Mouse (Mus musculus) lung, postnatal 0 days (tissue): ENCODE results near the gene Nrf1. TPM values are rescaled to one million over a fixed set of nuclear protein-coding genes. Genes with fewer than 3 reads are reported as not detected.

ENCODE experiments used
- ATAC-seq: fragments of 200-750 bp; cut with Nextera tagmentation; 2 replicates; pipeline ENCODE4 v1.8.0; 2017; ENCODE audit warnings: moderate library complexity
- DNase-seq: peaks from one replicate; pipeline ENCODE4 v3.0.0-alpha.2; 2016; ENCODE audit warnings: low spot score
- H3K27ac ChIP-seq: fragments of 300-500 bp; sonication (generic); 2 replicates; pipeline ENCODE4 v1.5.1; 2014; ENCODE audit warnings: antibody characterized with exemption, mild to moderate bottlenecking, low read length, mixed read lengths
- H3K27me3 ChIP-seq: fragments of 300-500 bp; sonication (generic); replicated peaks from 2 replicates; pipeline ENCODE4 v1.6.1; 2014; ENCODE audit warnings: low read length, mixed read lengths; ENCODE audit not compliant: insufficient read depth
- H3K36me3 ChIP-seq: fragments of 300-500 bp; sonication (generic); 2 replicates; pipeline ENCODE4 v1.6.1; 2014; ENCODE audit warnings: low read length, mixed read lengths; ENCODE audit not compliant: insufficient read depth
- H3K4me1 ChIP-seq: fragments of 300-500 bp; sonication (generic); 2 replicates; pipeline ENCODE4 v1.6.1; 2014; ENCODE audit warnings: antibody characterized with exemption, low read depth, low read length, mixed read lengths; ENCODE audit not compliant: insufficient read depth
- H3K4me2 ChIP-seq: fragments of 300-500 bp; sonication (generic); replicated peaks from 2 replicates; pipeline ENCODE4 v1.6.1; 2014; ENCODE audit warnings: low read depth, mild to moderate bottlenecking, low read length, moderate library complexity, mixed read lengths
- H3K4me3 ChIP-seq: fragments of 300-500 bp; sonication (generic); 2 replicates; pipeline ENCODE4 v1.5.1; 2014; ENCODE audit warnings: low read depth, low read length
- H3K9ac ChIP-seq: fragments of 300-500 bp; sonication (generic); replicated peaks from 2 replicates; pipeline ENCODE4 v1.6.1; 2014; ENCODE audit warnings: low read depth, mild to moderate bottlenecking
- H3K9me3 ChIP-seq: fragments of 300-500 bp; sonication (generic); 2 replicates; pipeline ENCODE4 v1.6.1; 2016; ENCODE audit warnings: low read length, mixed read lengths
- CTCF ChIP-seq: IDR thresholded peaks from 2 replicates; pipeline ENCODE4 v1.5.1; 2016; ENCODE audit warnings: antibody characterized with exemption, mild to moderate bottlenecking
- EP300 ChIP-seq: IDR thresholded peaks from 2 replicates; pipeline ENCODE4 v1.6.1; 2016; ENCODE audit warnings: antibody characterized with exemption, mild to moderate bottlenecking, control low read depth
- WGBS: fragments of 180-500 bp; shearing (Covaris S2); extraction: QIAGEN DNeasy Blood & Tissue Kit; methylation state at CpG from one replicate; pipeline ENCODE4 v1.1.7; 2014; 5-methylcytosine and 5-hydroxymethylcytosine counted together
- polyA plus RNA-seq: library from polyadenylated mRNA; unstranded; fragments of >200 nt; fragmentation: Nextera tagmentation; extraction: Ambion mirVana; gene quantifications from 2 replicates; pipeline ENCODE4 v1.2.1, GENCODE M21; 2015

Gene Nrf1
- polyA plus RNA-seq, 1 experiment from 2014 or later, result 22.7 TPM

- no peaks in the 10 kb centered on the region for H3K4me1 ChIP-seq
- no peak overlapping the region for H3K27ac ChIP-seq
- H3K4me2 ChIP-seq, result no peak overlapping the region
- H3K4me3 ChIP-seq, result no peak overlapping the region
- no peak overlapping the region for H3K9ac ChIP-seq
- DNase-seq (no peak), ATAC-seq (no peak)
- no peaks in the 10 kb centered on the region for H3K9me3 ChIP-seq
- no peaks in the 10 kb centered on the region for H3K27me3 ChIP-seq
- 95% methylated on average over 4 of the region's 4 CpGs for WGBS
- H3K36me3 ChIP-seq, result peaks cover 21% of the 10 kb centered on the region; the same call in 1 of the 2 replicates
- TF ChIP-seq EP300, result no peak
- no peak for TF ChIP-seq CTCF
Observed at GRCm38 (mm10) chr6:30143263-30143662, 95.5 kb downstream of the Nrf1 start.

- no peak overlapping the region for H3K4me2 ChIP-seq
- WGBS, result 66% methylated on average over 7 of the region's 7 CpGs
- DNase-seq, result no peak
- H3K36me3 ChIP-seq, result 0 out of 2 replicates have a peak, but pooled peaks cover 9% of the 10 kb centered on the region
- H3K4me3 ChIP-seq, result no peak overlapping the region
- TF ChIP-seq EP300, result no peak
- H3K27ac ChIP-seq, result no peak overlapping the region
- H3K9me3 ChIP-seq, result no peaks in the 10 kb centered on the region
- H3K27me3 ChIP-seq, result no peaks in the 10 kb centered on the region
- ATAC-seq, result no peak
- no peak overlapping the region for H3K9ac ChIP-seq
- H3K4me1 ChIP-seq, result no peaks in the 10 kb centered on the region
Observed at GRCm38 (mm10) chr6:30147058-30147457, 99.3 kb downstream of the Nrf1 start.

- Histone ChIP-seq H3K9ac (no peak overlapping the region), H3K4me3 (no peak overlapping the region), H3K4me1 (no peaks in the 10 kb centered on the region), H3K27me3 (no peaks in the 10 kb centered on the region), H3K9me3 (no peaks in the 10 kb centered on the region), H3K4me2 (no peak overlapping the region), H3K27ac (no peak overlapping the region), H3K36me3 (0 out of 2 replicates have a peak, but pooled peaks cover 7% of the 10 kb centered on the region)
- WGBS, result 66% methylated on average over 6 of the region's 6 CpGs
- DNase-seq (no peak), ATAC-seq (no peak)
- TF ChIP-seq EP300, result no peak
- no peak for TF ChIP-seq CTCF
Observed at GRCm38 (mm10) chr6:30147753-30148152, 100.0 kb downstream of the Nrf1 start.

GRCm38 (mm10) chr6:30150471-30150870 lies 102.7 kb downstream of the Nrf1 start:
- WGBS, result 90% methylated on average over 8 of the region's 8 CpGs
- Histone ChIP-seq H3K27me3 (no peaks in the 10 kb centered on the region), H3K36me3 (0 out of 2 replicates have a peak, but pooled peaks cover 8% of the 10 kb centered on the region), H3K27ac (no peak overlapping the region), H3K9me3 (no peaks in the 10 kb centered on the region), H3K4me1 (no peaks in the 10 kb centered on the region), H3K9ac (no peak overlapping the region), H3K4me3 (no peak overlapping the region), H3K4me2 (no peak overlapping the region)
- ATAC-seq (no peak), DNase-seq (no peak)
- TF ChIP-seq EP300 (no peak), CTCF (no peak)

GRCm38 (mm10) chr6:30152163-30152562 lies 104.4 kb downstream of the Nrf1 start:
- no peaks in the 10 kb centered on the region for H3K27me3 ChIP-seq
- WGBS, result 82% methylated on average over 12 of the region's 12 CpGs
- no peaks in the 10 kb centered on the region for H3K9me3 ChIP-seq
- no peaks in the 10 kb centered on the region for H3K4me1 ChIP-seq
- no peak overlapping the region for H3K9ac ChIP-seq
- H3K4me2 ChIP-seq, result no peak overlapping the region
- H3K36me3 ChIP-seq, result 0 out of 2 replicates have a peak, but pooled peaks cover 8% of the 10 kb centered on the region
- DNase-seq, result no peak
- no peak for ATAC-seq
- no peak overlapping the region for H3K4me3 ChIP-seq
- H3K27ac ChIP-seq, result no peak overlapping the region
- TF ChIP-seq EP300 (no peak), CTCF (no peak)

GRCm38 (mm10) chr6:30152649-30153048 lies 104.9 kb downstream of the Nrf1 start:
- Histone ChIP-seq H3K36me3 (0 out of 2 replicates have a peak, but pooled peaks cover 8% of the 10 kb centered on the region), H3K9ac (no peak overlapping the region), H3K9me3 (no peaks in the 10 kb centered on the region), H3K4me3 (no peak overlapping the region), H3K27ac (no peak overlapping the region), H3K27me3 (no peaks in the 10 kb centered on the region), H3K4me2 (no peak overlapping the region), H3K4me1 (no peaks in the 10 kb centered on the region)
- WGBS, result 70% methylated on average over 10 of the region's 10 CpGs
- TF ChIP-seq EP300 (no peak), CTCF (no peak)
- DNase-seq (peak; percentile 26), ATAC-seq (peak; percentile 47; the same call in 1 of the 2 replicates)

- H3K4me2 ChIP-seq, result no peak overlapping the region
- H3K4me3 ChIP-seq, result no peak overlapping the region
- DNase-seq (no peak), ATAC-seq (no peak)
- WGBS, result 64% methylated on average over 3 of the region's 3 CpGs
- H3K4me1 ChIP-seq, result no peaks in the 10 kb centered on the region
- TF ChIP-seq CTCF (no peak), EP300 (no peak)
- H3K27me3 ChIP-seq, result no peaks in the 10 kb centered on the region
- no peak overlapping the region for H3K27ac ChIP-seq
- H3K9ac ChIP-seq, result no peak overlapping the region
- no peaks in the 10 kb centered on the region for H3K9me3 ChIP-seq
- 0 out of 2 replicates have a peak, but pooled peaks cover 8% of the 10 kb centered on the region for H3K36me3 ChIP-seq
Observed at GRCm38 (mm10) chr6:30153076-30153475, 105.3 kb downstream of the Nrf1 start.
